Mouse (Mus musculus): ENCODE data around the gene Cd46. TPM values are rescaled to one million over a fixed set of nuclear protein-coding genes. Genes with fewer than 3 reads are reported as not detected.

The Cd46 gene
- total and polyA plus RNA-seq, 3 experiments: 0.50 to 1.3 TPM; not detected in 1

- Histone ChIP-seq H3K9ac (ENCODE audit: control insufficient read depth, low read depth, low read length, poor library complexity, severe bottlenecking) (no peak overlapping the region), H3K9me3 (replicated peaks; ENCODE audit: insufficient read depth, low read length) (no peaks in the 10 kb centered on the region), H3K79me2 (ENCODE audit: control insufficient read depth, insufficient read depth, low read length, poor library complexity) (no peaks in the 10 kb centered on the region), H3K27me3 (ENCODE audit: control insufficient read depth in 1 of 2, insufficient read depth in 2 of 2, low read length in 2 of 2) (no peaks in the 10 kb centered on the region), H3K27ac (ENCODE audit: control insufficient read depth, low read depth, low read length) (no peak overlapping the region), H3K4me3 (ENCODE audit: control insufficient read depth in 1 of 2, insufficient read depth in 1 of 2, low read depth in 2 of 2, low read length in 2 of 2) (no peak overlapping the region), H3K4me1 (ENCODE audit: control insufficient read depth in 1 of 2, insufficient read depth in 2 of 2, low read length in 2 of 2) (no peaks in the 10 kb centered on the region; a peak in 1 of 4 replicates), H3K36me3 (ENCODE audit: control insufficient read depth in 1 of 2, insufficient read depth in 2 of 2, low read length in 2 of 2) (peaks cover 0 to 4% of the 10 kb centered on the region in 2 experiments; a peak in 2 of 4 replicates)
- TF ChIP-seq MEF2A (IDR thresholded peaks at IDR 0.05; ENCODE audit: extremely low read depth, insufficient replicate concordance, low read depth, low read length, poor library complexity, severe bottlenecking) (no peak), ZMIZ1 (IDR thresholded peaks at IDR 0.05; ENCODE audit: low read depth, low read length) (no peak), BHLHE40 (IDR thresholded peaks at IDR 0.05; ENCODE audit: borderline replicate concordance, low read depth, low read length) (no peak), USF1 (IDR thresholded peaks at IDR 0.05; ENCODE audit: low read depth, low read length) (no peak), CHD1 (IDR thresholded peaks at IDR 0.05; ENCODE audit: low read depth, low read length) (no peak), ZC3H11A (IDR thresholded peaks at IDR 0.05; ENCODE audit: low read depth, low read length) (no peak), CTCF (IDR thresholded peaks at IDR 0.05 in 2 of 3, conservative IDR thresholded peaks at IDR 0.05 in 1 of 3; ENCODE audit: control insufficient read depth in 1 of 3, insufficient read depth in 1 of 3, low read depth in 2 of 3, low read length in 3 of 3, poor library complexity in 1 of 3, severe bottlenecking in 1 of 3) (no peak)
- DNase-seq (ENCODE audit: low read depth, low spot score): no peak
Observed at GRCm38 (mm10) chr1:195014201-195014885, 77.7 kb downstream of the Cd46 start.

- H3K9me3 ChIP-seq (replicated peaks; ENCODE audit: insufficient read depth, low read length): no peaks in the 10 kb centered on the region
- no peak overlapping the region for H3K9ac ChIP-seq (ENCODE audit: control insufficient read depth, low read depth, low read length, poor library complexity, severe bottlenecking)
- TF ChIP-seq POLR2AphosphoS2 (IDR thresholded peaks at IDR 0.05; ENCODE audit: low read length) (no peak), TCF12 (IDR thresholded peaks at IDR 0.05; ENCODE audit: low read depth, low read length) (no peak), UBTF (IDR thresholded peaks at IDR 0.05; ENCODE audit: borderline replicate concordance, insufficient read depth, low read depth, low read length) (no peak), GATA1 (IDR thresholded peaks at IDR 0.05; ENCODE audit: low read depth, low read length) (no peak), BHLHE40 (IDR thresholded peaks at IDR 0.05; ENCODE audit: borderline replicate concordance, low read depth, low read length) (no peak), ZMIZ1 (IDR thresholded peaks at IDR 0.05; ENCODE audit: low read depth, low read length) (no peak), USF2 (IDR thresholded peaks at IDR 0.05; ENCODE audit: borderline replicate concordance in 1 of 2, insufficient read depth in 1 of 2, low read depth in 1 of 2, low read length in 2 of 2) (no peak), MXI1 (IDR thresholded peaks at IDR 0.05; ENCODE audit: low read depth, low read length) (no peak), E2F4 (IDR thresholded peaks at IDR 0.05; ENCODE audit: borderline replicate concordance, low read depth, low read length) (no peak)
- H3K4me3 ChIP-seq (ENCODE audit: control insufficient read depth in 1 of 2, insufficient read depth in 1 of 2, low read depth in 2 of 2, low read length in 2 of 2): no peak overlapping the region
- H3K36me3 ChIP-seq (ENCODE audit: control insufficient read depth in 1 of 2, insufficient read depth in 2 of 2, low read length in 2 of 2): peaks cover 0 to 4% of the 10 kb centered on the region in 2 experiments; a peak in 2 of 4 replicates
- DNase-seq (ENCODE audit: low read depth, low spot score): no peak
- H3K79me2 ChIP-seq (ENCODE audit: control insufficient read depth, insufficient read depth, low read length, poor library complexity): no peaks in the 10 kb centered on the region
- H3K27ac ChIP-seq (ENCODE audit: control insufficient read depth, low read depth, low read length): no peak overlapping the region
- H3K27me3 ChIP-seq (ENCODE audit: control insufficient read depth in 1 of 2, insufficient read depth in 2 of 2, low read length in 2 of 2): no peaks in the 10 kb centered on the region
- no peaks in the 10 kb centered on the region; a peak in 1 of 4 replicates for H3K4me1 ChIP-seq (ENCODE audit: control insufficient read depth in 1 of 2, insufficient read depth in 2 of 2, low read length in 2 of 2)
Observed at GRCm38 (mm10) chr1:195012531-195012930, 79.5 kb downstream of the Cd46 start.

Data from MEL (cell line).